Mouse (Mus musculus) right cerebral cortex, postnatal 10 days (tissue): Measurements from ENCODE around the gene Ascc1.

ENCODE experiments used
- DNase-seq, 2 experiments: peaks; one replicate each; pipeline ENCODE4 v3.0.0; 2021; ENCODE audit warnings: low spot score in 2 of 2

The Ascc1 gene

GRCm38 (mm10) chr10:60078561-60078917, 75.9 kb downstream of the Ascc1 start:
- DNase-seq = peak; percentile 71 to 72

- no peak for DNase-seq
These were observed 77.6 kb downstream of the Ascc1 start for GRCm38 (mm10) chr10:60080171-60080570.

GRCm38 (mm10) chr10:60080601-60080981, 78.0 kb downstream of the Ascc1 start:
- no peak for DNase-seq

GRCm38 (mm10) chr10:60080982-60081825, 78.6 kb downstream of the Ascc1 start:
- peak in 1 of 2 experiments; percentile 31 for DNase-seq

GRCm38 (mm10) chr10:60081905-60082304, 79.3 kb downstream of the Ascc1 start:
- no peak for DNase-seq

GRCm38 (mm10) chr10:60084065-60084464, 81.5 kb downstream of the Ascc1 start:
- peak in 1 of 2 experiments; percentile 47 for DNase-seq

GRCm38 (mm10) chr10:60092311-60092710, 89.7 kb downstream of the Ascc1 start:
- DNase-seq = no peak

- no peak for DNase-seq
These were observed 91.1 kb downstream of the Ascc1 start for GRCm38 (mm10) chr10:60093751-60094150.

- no peak for DNase-seq
These were observed 93.0 kb downstream of the Ascc1 start for GRCm38 (mm10) chr10:60095558-60095957.

- DNase-seq = no peak
These were observed 93.7 kb downstream of the Ascc1 start for GRCm38 (mm10) chr10:60096302-60096701.

GRCm38 (mm10) chr10:60097146-60097545, 94.5 kb downstream of the Ascc1 start:
- DNase-seq = no peak

- no peak for DNase-seq
These were observed 95.2 kb downstream of the Ascc1 start for GRCm38 (mm10) chr10:60097774-60098173.

- DNase-seq = no peak
These were observed 103.0 kb downstream of the Ascc1 start for GRCm38 (mm10) chr10:60105391-60106145.

- DNase-seq = peak; percentile 87 to 91
These were observed 103.5 kb downstream of the Ascc1 start, which contains the start of gene Spock2 for GRCm38 (mm10) chr10:60106146-60106530. Gene Spock2 (plus strand): TSS chr10:60106219.

GRCm38 (mm10) chr10:60106531-60107186, 104.1 kb downstream of the Ascc1 start:
- DNase-seq = peak; percentile 76 to 77

GRCm38 (mm10) chr10:60107448-60107847, 104.8 kb downstream of the Ascc1 start:
- DNase-seq = no peak

GRCm38 (mm10) chr10:60108321-60109111, 105.9 kb downstream of the Ascc1 start:
- no peak for DNase-seq

GRCm38 (mm10) chr10:60109336-60109735, 106.7 kb downstream of the Ascc1 start:
- DNase-seq = no peak

- no peak for DNase-seq
These were observed 107.4 kb downstream of the Ascc1 start for GRCm38 (mm10) chr10:60109989-60110388.

GRCm38 (mm10) chr10:60110908-60111475, 108.4 kb downstream of the Ascc1 start:
- no peak for DNase-seq
